Mouse (Mus musculus): ENCODE measurements around the gene Ttc14.

The Ttc14 gene

GRCm38 (mm10) chr3:33799617-33800512 is at the start of gene Ttc14:
Ttc14 (plus strand) TSS chr3:33799832.
- peak; percentile 99 for DNase-seq

- no peak for DNase-seq
Measured at GRCm38 (mm10) chr3:33790975-33791374, 8.7 kb upstream of the Ttc14 start.

- DNase-seq = no peak
Measured at GRCm38 (mm10) chr3:33800513-33800820, 835 bp downstream of the Ttc14 start.

- no peak for DNase-seq
Measured at GRCm38 (mm10) chr3:33807151-33807550, 7.5 kb downstream of the Ttc14 start.

GRCm38 (mm10) chr3:33824135-33824946 is 24.7 kb downstream of the Ttc14 start:
- DNase-seq = peak; percentile 31 to 33

GRCm38 (mm10) chr3:33832351-33832750 is 32.7 kb downstream of the Ttc14 start:
- no peak for DNase-seq

- DNase-seq = no peak
Measured at GRCm38 (mm10) chr3:33836576-33836975, 36.9 kb downstream of the Ttc14 start.

GRCm38 (mm10) chr3:33838877-33839276 is 39.2 kb downstream of the Ttc14 start:
- no peak for DNase-seq

GRCm38 (mm10) chr3:33843801-33844632 is 44.4 kb downstream of the Ttc14 start, which contains the start of gene Ccdc39:
Ccdc39 (minus strand) TSS chr3:33844310.
- peak; percentile 77 to 83 for DNase-seq

- DNase-seq = no peak
Measured at GRCm38 (mm10) chr3:33846639-33847038, 47.0 kb downstream of the Ttc14 start.

GRCm38 (mm10) chr3:33850856-33851255 is 51.2 kb downstream of the Ttc14 start:
- DNase-seq = no peak

GRCm38 (mm10) chr3:33853062-33853461 is 53.4 kb downstream of the Ttc14 start:
- DNase-seq = no peak

- no peak for DNase-seq
Measured at GRCm38 (mm10) chr3:33858939-33859338, 59.3 kb downstream of the Ttc14 start.

- DNase-seq = no peak
Measured at GRCm38 (mm10) chr3:33864000-33864540, 64.4 kb downstream of the Ttc14 start.
